Mouse (Mus musculus): ENCODE measurements around the gene Hist1h3b. TPM values are rescaled to one million over a fixed set of nuclear protein-coding genes. Genes with fewer than 3 reads are reported as not detected.
"Not testable (repeated sequence)": the region's sequence is repeated elsewhere in the genome, so short reads cannot be mapped to it uniquely, and the experiment has no call there.

The Hist1h3b gene
- total RNA-seq, 2 experiments from 2014 or later = 16.5 to 23.8 TPM

DNA sequence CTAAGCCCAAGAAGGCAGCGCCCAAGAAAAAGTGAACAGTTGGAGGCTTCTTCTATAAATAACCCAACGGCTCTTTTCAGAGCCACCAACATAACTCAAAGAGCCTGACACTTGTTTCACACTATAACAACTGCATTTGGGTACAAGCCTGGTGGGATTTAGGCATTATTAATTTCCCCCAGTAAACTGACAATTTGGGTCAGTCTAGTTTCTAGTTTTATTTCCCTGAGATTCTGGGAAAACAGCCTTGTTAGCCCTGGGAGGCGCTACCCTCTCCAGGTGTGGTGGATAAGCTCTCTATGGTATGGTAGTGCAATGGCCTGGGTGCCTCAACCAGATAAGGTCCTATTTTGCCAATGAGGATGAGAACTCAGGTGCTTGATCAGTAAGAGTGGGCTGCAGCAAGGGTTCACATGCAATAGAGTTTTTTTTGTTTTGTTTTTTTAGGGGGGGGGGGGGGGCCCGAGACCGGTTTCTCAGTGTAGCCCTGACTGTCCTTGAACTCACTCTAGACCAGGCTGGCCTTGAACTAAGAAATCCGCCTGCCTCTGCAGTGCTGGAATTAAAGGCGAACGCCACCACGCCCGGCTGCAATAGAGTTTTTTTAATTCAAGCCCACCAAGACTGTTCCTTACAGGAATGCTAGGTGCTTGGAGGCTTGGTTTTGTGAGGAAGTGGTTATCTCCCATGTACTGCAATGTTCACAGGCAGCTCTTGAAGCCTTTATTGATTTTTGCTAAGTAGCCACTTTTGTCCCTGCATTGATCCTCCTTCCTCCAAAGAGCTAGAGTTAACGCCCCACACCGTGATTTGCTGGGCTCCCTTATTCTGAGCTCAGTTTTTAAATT lies 12.5 kb downstream of the Hist1h3b start:
- DNase-seq (ENCODE audit: low spot score in 2 of 2) = no peak
- intact Hi-C loops (cut with DNase I) = no loop called here

DNA sequence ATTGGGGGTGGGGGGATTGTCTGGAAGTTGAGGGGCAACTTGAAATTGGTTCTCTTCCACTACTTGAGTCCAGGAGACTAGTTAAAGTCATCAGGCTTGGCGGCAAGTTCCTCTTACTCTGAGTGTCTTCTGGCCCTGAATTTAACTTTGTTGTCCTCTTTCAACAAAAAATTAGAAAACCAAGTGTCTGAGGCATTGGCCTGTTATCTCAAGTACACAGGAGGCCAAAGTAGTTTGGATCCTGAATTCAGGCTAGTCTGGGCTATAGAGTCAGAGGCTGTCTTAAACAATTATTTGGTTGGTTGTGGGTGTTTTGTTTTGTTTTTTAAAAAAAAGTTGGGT lies 13.1 kb downstream of the Hist1h3b start:
- intact Hi-C loops (cut with DNase I) = no loop called here
- DNase-seq (ENCODE audit: low spot score in 2 of 2) = no peak

DNA sequence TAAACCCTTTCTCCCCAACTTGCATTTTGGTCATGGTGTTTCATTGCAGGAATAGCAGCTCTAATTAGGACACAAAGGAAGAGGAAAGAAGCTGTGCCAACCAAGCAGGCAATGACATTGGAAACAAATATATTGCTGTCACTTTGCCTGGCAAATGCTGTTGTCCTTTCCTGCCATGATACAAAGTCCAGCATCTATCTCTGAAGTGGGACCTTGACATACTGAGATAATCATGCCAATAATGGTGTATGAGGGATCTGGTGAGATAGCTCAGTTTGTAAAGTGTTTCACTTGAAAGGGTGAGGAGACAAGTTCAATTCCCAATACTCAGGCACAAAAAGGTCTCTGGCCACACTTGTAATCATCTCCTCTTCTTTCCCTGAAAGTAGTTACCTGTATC lies 14.7 kb downstream of the Hist1h3b start:
- DNase-seq (ENCODE audit: low spot score in 2 of 2) = no peak
- intact Hi-C loops (cut with DNase I) = no loop called here

DNA sequence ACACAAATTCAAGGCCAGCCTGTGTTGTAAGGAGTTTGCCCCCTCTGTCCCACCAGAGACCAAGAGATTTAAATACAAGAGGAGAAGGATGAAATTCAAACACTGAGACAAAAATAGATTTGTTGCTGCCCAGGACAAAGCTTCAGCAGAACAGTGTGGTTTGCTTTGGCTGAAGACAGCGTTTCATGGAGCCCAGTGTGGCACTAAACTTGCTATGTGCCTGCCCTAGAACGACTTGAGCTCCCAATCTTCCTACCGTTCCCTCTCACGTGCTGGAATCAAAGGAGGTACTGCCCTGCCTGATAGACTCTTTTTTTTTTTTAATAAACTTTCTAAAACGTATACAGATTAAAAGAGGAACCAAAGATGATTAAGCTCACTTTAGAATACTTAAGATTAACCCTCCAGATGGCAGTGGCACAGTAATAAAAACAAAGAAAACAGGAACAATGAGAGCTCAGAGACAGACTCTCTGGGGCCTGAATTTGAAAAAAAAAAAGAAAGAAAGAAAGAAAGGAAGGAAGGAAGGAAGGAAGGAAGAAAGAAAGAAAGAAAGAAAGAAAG lies 16.8 kb downstream of the Hist1h3b start:
- intact Hi-C loops (cut with DNase I) = no loop called here
- no peak for DNase-seq (ENCODE audit: low spot score in 2 of 2)

DNA sequence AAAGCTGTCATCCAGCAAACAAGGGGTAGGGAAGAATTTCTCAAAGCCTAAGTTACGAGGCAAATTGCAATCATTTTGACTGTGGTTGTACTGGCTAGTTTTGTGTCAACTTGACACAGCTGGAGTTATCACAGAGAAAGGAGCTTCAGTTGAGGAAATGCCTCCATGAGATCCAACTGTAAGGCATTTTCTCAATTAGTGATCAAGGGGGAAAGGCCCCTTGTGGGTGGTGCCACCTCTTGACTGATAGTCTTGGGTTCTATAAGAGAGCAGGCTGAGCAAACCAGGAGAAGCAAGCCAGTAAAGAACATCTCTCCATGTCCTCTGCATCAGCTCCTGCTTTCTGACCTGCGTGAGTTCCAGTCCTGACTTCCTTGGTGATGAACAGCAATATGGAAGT lies 17.5 kb downstream of the Hist1h3b start, which contains the start of gene Trim38:
Gene Trim38 (plus strand): TSS at position 301 of the 400 bp plus-strand sequence.
- intact Hi-C loops (cut with DNase I) = not testable (repeated sequence)

DNA sequence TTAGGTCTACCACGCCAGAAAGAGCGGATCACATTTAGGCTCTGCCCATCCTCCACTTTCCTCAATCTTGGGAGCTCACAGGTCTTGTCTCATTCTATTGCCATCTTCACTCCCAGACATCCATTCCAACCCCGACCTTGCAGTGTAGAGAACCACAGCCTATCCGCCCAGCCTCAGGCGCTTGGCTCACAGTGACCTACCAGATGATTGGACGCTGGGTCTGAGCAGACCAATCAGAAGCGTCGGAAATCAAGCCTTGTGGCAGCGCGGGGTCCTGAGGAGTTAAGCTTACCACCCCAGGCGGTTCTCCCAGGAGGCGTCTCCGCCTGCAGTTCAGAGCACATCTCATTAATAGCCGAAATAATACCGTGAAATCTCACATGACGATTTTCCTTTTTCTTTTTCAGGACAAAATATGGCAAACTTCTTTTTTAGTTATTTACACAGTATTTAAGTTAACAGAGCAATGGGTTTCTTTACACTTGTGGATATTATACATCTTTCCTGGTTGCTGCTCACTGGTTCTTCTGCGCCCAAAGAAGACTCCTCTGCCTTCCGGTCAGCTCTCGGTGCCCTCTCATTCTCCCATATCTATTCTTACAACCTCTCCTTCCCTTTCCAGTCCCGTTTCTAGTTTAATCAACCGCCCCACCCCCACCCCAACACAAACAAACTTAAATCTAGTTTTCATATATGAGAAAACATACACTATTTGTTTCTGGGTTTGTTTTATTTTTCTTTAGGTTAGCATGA lies 20.7 kb downstream of the Hist1h3b start:
- DNase-seq (ENCODE audit: low spot score in 2 of 2) = peak in 1 of 2 experiments; percentile 59
- intact Hi-C loops (cut with DNase I) = no loop called here

More for the DNA sequence above, 17.5 kb downstream of the Hist1h3b start, which contains the start of gene Trim38:
- DNase-seq (ENCODE audit: low spot score in 2 of 2) = not testable (repeated sequence)

DNA sequence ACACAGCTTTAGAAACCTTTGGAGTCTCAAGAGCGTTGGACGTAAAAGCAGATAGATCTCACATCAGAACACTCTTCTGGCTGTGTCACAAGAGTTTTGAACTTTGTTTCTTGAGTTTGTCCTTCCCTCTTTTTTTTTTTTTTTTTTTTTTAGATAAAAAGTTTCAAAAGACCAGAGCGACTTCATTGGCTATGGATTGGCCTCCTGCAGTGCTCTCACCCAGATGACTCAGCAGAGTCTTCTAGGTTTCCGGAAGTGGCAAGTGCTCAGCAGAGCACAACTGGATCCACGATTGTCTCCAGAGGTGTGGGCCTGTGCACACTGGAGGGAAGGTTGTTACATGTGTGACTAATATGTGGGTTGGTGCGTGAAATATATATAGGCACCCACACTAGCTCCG lies 26.3 kb downstream of the Hist1h3b start:
- intact Hi-C loops (cut with DNase I) = no loop called here
- no peak for DNase-seq (ENCODE audit: low spot score in 2 of 2)

DNA sequence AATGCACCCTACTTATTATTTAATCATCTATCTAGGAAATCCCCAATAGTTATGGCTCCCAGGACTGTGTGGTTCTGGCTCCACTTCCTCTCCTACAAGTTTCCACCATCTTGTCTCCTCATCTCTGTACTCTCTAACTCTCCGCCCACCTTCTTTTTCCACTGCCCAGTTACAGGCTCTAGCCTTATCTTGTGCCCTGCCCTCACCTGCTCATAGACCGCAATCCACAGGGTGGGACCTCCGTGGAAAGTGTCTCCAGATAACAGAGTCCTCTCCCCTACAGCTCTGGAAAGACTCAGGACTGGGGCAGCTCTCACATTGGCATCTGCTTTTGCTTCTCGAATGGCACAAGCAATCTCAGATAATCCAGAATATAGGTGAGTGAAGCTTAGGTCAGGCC lies 27.0 kb downstream of the Hist1h3b start:
- intact Hi-C loops (cut with DNase I) = no loop called here
- no peak for DNase-seq (ENCODE audit: low spot score in 2 of 2)

DNA sequence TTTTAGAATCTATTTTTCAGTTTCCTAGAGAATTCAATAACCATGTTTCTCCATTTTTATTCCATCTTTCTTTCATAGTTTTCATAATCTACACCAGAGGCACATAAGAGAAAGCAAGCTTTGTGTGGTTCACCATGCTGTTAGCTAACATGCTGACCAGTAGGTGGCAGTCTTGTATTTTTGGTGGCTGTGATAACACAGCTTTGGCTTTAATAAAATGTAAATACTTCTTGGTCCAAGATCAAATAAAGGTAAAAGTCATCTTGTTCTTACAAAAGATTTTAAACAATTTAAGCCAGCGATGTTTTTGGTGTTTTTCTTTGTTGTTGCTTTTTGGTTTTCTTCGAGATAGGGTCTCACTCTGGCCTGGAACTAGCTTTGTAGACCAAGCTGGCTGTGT lies 40.5 kb downstream of the Hist1h3b start:
- peak; percentile 69 to 77 for DNase-seq (ENCODE audit: low spot score in 2 of 2)

DNA sequence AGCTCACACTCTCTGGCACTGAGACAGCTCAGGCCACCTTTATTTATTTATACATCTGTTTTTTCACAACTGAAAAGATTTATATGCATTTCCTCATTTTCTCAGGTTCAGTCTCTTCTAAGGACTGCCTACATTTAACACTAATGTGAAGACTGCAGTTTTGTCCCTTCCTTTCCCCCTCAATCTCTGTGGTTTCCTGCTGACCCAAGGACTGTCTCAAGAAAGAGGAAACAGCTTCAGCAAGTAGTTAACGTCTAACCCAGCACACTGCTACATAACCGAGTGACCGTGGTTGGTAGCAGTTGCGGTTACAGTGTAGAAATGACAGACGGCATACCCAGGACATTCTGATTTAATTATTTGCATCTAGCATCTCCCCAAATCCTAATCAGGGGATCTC lies 47.3 kb downstream of the Hist1h3b start:
- DNase-seq (ENCODE audit: low spot score in 2 of 2) = no peak
- intact Hi-C loops (cut with DNase I) = no loop called here

More for the DNA sequence above, 40.5 kb downstream of the Hist1h3b start:
- intact Hi-C loops (cut with DNase I) = loop anchor here (5.0 kb wide), 2 partner anchors 95 to 895 kb away; no protein-coding TSS in a partner anchor

Small RNA genes lying within 50 kb of the gene (microRNA-seq; reads per million reads assigned to microRNA genes)
- gene Gm44314 = 0 reads per million in 2 experiments
- 0 reads per million in 2 experiments for gene Gm44484

Other genes with a start within 250 kb of the Hist1h3b start
- 100 to 1,000 TPM; 264 to 291 TPM for gene Hist1h4h, start 221.2 kb upstream of the Hist1h3b start, total RNA-seq (2021)
- 10 to 100 TPM in 1 of 2 experiments, 1 to 10 TPM in 1; 4.3 to 21.5 TPM for gene Hist1h2af, start 218.4 kb upstream of the Hist1h3b start, total RNA-seq (2021)
- gene Hist1h3g, start 216.8 kb upstream of the Hist1h3b start, total RNA-seq (2021) = 1 to 10 TPM; 5.8 to 6.2 TPM
- gene Hist1h2bh, start 208.9 kb upstream of the Hist1h3b start, total RNA-seq (2021) = under 1 TPM; 0.91 to 0.92 TPM
- gene Hist1h3f, start 208.2 kb upstream of the Hist1h3b start, total RNA-seq (2021) = 10 to 100 TPM; 18.7 to 21.0 TPM
- gene Hist1h4f, start 200.6 kb upstream of the Hist1h3b start, total RNA-seq (2021) = 100 to 1,000 TPM; 150 to 165 TPM
- 1 to 10 TPM; 3.1 to 4.2 TPM for gene Hist1h1d, start 199.0 kb upstream of the Hist1h3b start, total RNA-seq (2021)
- 10 to 100 TPM; 49.1 to 57.1 TPM for gene Hist1h3e, start 189.9 kb upstream of the Hist1h3b start, total RNA-seq (2021)
- 10 to 100 TPM in 1 of 2 experiments, 1 to 10 TPM in 1; 8.2 to 10.1 TPM for gene Hist1h2ae, start 181.0 kb upstream of the Hist1h3b start, total RNA-seq (2021)
- gene Hist1h2bg, start 180.9 kb upstream of the Hist1h3b start, total RNA-seq (2021) = 10 to 100 TPM; 79.2 to 92.9 TPM
- 10 to 100 TPM; 24.6 to 36.3 TPM for gene Hist1h2bf, start 178.1 kb upstream of the Hist1h3b start, total RNA-seq (2021)
- gene Hist1h2ad, start 177.9 kb upstream of the Hist1h3b start, total RNA-seq (2021) = 1 to 10 TPM; 3.0 to 5.1 TPM
- gene Hist1h3d, start 176.5 kb upstream of the Hist1h3b start, total RNA-seq (2021) = 1 to 10 TPM; 9.4 to 9.9 TPM
- 100 to 1,000 TPM; 132 to 148 TPM for gene Hist1h4d, start 170.7 kb upstream of the Hist1h3b start, total RNA-seq (2021)
- 1 to 10 TPM; 4.8 to 5.6 TPM for gene Hist1h2be, start 131.1 kb upstream of the Hist1h3b start, total RNA-seq (2021)
- gene Hist1h1e, start 129.7 kb upstream of the Hist1h3b start, total RNA-seq (2021) = 10 to 100 TPM; 53.4 to 69.1 TPM
- 1 to 10 TPM; 1.9 to 2.0 TPM for gene Hist1h2ac, start 68.3 kb upstream of the Hist1h3b start, total RNA-seq (2021)
- gene Hist1h2bc, start 68.1 kb upstream of the Hist1h3b start, total RNA-seq (2021) = 10 to 100 TPM; 25.0 to 27.3 TPM
- under 1 TPM in 1 of 2 experiments, not detected in 1; 0.40 TPM for gene Hist1h1t, start 56.5 kb upstream of the Hist1h3b start, total RNA-seq (2021)
- 100 to 1,000 TPM; 100 to 103 TPM for gene Hist1h4c, start 53.8 kb upstream of the Hist1h3b start, total RNA-seq (2021)
- gene Hfe, start 41.4 kb upstream of the Hist1h3b start, total RNA-seq (2021) = 1 to 10 TPM; 2.9 to 3.1 TPM
- 10 to 100 TPM; 55.8 to 75.9 TPM for gene Hist1h1c, start 13.5 kb upstream of the Hist1h3b start, total RNA-seq (2021)
- 1 to 10 TPM; 6.8 to 7.2 TPM for gene Hist1h3c, start 6.7 kb upstream of the Hist1h3b start, total RNA-seq (2021)
- gene Hist1h2bb, start 5.5 kb upstream of the Hist1h3b start, total RNA-seq (2021) = 10 to 100 TPM; 18.8 to 20.7 TPM
- gene Hist1h2ab, start 1.1 kb upstream of the Hist1h3b start, total RNA-seq (2021) = 10 to 100 TPM; 30.0 to 36.8 TPM
- 10 to 100 TPM; 73.2 to 80.8 TPM for gene Hist1h4b, start 4.7 kb downstream of the Hist1h3b start, total RNA-seq (2021)
- 10 to 100 TPM; 68.8 to 69.0 TPM for gene Hist1h4a, start 9.0 kb downstream of the Hist1h3b start, total RNA-seq (2021)
- 10 to 100 TPM; 33.2 to 47.2 TPM for gene Hist1h3a, start 10.1 kb downstream of the Hist1h3b start, total RNA-seq (2021)
- gene Hist1h1a, start 11.4 kb downstream of the Hist1h3b start, total RNA-seq (2021) = 10 to 100 TPM; 20.4 to 29.2 TPM
- not detected for gene Trim38, start 17.6 kb downstream of the Hist1h3b start, total RNA-seq (2021)
- gene Slc17a2, start 54.7 kb downstream of the Hist1h3b start, total RNA-seq (2021) = not detected
- gene Slc17a3, start 87.2 kb downstream of the Hist1h3b start, total RNA-seq (2021) = under 1 TPM; 0.17 to 0.22 TPM
- not detected for gene Slc17a1, start 115.5 kb downstream of the Hist1h3b start, total RNA-seq (2021)
- gene Slc17a4, start 162.7 kb downstream of the Hist1h3b start, total RNA-seq (2021) = not detected
- gene Hist1h2ba, start 181.9 kb downstream of the Hist1h3b start, total RNA-seq (2021) = not detected
- gene Hist1h2aa, start 182.2 kb downstream of the Hist1h3b start, total RNA-seq (2021) = not detected
- gene Scgn, start 238.9 kb downstream of the Hist1h3b start, total RNA-seq (2021) = under 1 TPM; 0.32 to 0.42 TPM